Mouse (Mus musculus): ENCODE results near the gene Rnf208. TPM values are rescaled to one million over a fixed set of nuclear protein-coding genes. Genes with fewer than 3 reads are reported as not detected.

Gene Rnf208
- polyA plus RNA-seq, 1 experiment from 2014 or later, result 148 TPM

DNA sequence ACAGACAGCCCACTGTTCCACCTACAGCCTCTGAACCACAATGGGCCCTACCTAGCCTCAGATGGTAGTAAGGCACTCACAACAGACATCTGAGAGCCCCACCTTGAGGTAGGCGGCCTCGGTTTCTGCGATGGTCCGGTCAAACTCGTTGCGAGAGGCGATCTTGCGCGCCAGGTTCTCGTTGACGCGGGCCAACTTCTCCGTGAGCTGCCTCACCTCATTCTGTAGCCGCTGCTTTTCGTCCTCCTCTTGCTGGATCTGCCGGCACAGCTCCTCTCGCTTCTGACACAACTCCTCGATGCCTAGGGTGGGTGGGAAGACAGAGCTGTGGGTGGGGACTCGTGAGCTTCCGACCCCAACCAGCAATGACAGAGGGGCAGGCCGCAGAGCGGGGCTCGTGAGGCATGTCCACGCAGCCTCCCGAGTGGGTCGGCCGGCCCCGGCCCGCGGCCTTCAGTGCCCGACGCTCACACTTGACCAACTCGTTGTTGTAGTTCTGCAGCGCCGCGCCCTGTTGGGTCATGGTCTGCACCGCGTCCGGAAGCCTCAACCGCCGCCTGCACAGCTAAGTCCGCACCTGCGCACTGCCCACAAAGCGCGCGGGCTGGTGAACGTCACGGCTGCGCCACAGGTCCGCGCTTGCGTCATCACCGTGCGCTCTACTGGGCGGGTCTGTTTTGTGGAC, 29.9 kb downstream of the Rnf208 start, which contains the start of the genes Ssna1 and Anapc2:
Gene Ssna1 (minus strand): TSS at position 612 of the 685 bp plus-strand sequence.
Gene Anapc2 (plus strand): TSS at position 652 of the 685 bp plus-strand sequence.
- peak; percentile 95 for ATAC-seq (replicated peaks)
- H3K4me1 ChIP-seq, result peaks cover 41% of the 10 kb centered on the region
- H3K9me3 ChIP-seq, result no peaks in the 10 kb centered on the region
- no peaks in the 10 kb centered on the region for H3K27me3 ChIP-seq (replicated peaks)
- H3K4me3 ChIP-seq, result peak within 1 kb of the TSS; percentile 83
- peak within 1 kb of the TSS; percentile 83 for H3K27ac ChIP-seq
- under 1% methylated on average over 55 of the region's 55 CpGs for WGBS
- peak within 1 kb of the TSS; percentile 74 for H3K4me2 ChIP-seq
- H3K36me3 ChIP-seq (replicated peaks), result peaks cover 39% of the 10 kb centered on the region
- peak within 1 kb of the TSS; percentile 91 for H3K9ac ChIP-seq

DNA sequence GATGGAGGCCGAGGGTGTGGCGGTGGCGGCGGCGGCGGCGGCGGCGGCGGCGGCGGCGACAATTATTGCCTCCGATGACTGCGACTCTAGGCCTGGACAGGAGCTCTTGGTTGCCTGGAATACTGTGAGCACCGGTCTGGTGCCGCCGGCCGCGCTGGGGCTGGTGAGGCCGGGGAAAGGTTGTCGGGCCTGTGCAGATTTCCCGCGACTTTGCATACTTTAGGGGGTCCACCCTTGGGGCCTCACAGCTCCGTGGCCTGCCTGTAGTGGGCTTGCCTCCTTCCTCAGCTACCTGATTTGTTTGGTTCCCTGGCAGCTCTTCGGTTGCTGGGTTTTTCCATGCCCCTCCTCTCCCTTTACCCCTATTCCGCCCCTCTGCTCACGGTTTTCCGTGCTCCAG, 30.5 kb downstream of the Rnf208 start:
- Histone ChIP-seq H3K4me1 (peaks cover 36% of the 10 kb centered on the region), H3K36me3 (replicated peaks) (peaks cover 45% of the 10 kb centered on the region), H3K4me3 (peak overlapping the region; percentile 83), H3K27me3 (replicated peaks) (no peaks in the 10 kb centered on the region), H3K9ac (peak overlapping the region; percentile 91), H3K4me2 (peak overlapping the region; percentile 74), H3K9me3 (no peaks in the 10 kb centered on the region), H3K27ac (peak overlapping the region; percentile 83)
- under 1% methylated on average over 29 of the region's 29 CpGs for WGBS
- peak; percentile 79 for ATAC-seq (replicated peaks)

DNA sequence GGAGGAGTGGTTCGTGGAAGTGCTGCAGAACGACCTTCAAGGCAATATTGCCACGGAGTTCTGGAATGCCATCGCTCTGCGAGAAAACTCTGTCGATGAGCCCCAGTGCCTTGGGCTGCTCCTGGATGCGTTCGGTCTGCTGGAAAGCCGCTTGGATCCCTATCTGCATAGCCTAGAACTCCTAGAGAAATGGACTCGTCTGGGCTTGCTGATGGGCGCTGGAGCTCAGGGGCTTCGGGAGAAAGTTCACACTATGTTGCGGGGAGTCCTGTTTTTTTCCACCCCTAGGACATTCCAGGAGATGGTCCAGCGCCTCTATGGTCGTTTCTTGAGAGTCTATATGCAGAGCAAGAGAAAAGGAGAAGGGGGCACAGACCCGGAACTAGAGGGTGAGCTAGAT, 31.0 kb downstream of the Rnf208 start:
- Histone ChIP-seq H3K36me3 (replicated peaks) (peaks cover 47% of the 10 kb centered on the region), H3K27ac (peak overlapping the region; percentile 83), H3K9ac (peak overlapping the region; percentile 91), H3K4me3 (peak overlapping the region; percentile 83), H3K9me3 (no peaks in the 10 kb centered on the region), H3K4me2 (peak overlapping the region; percentile 74), H3K27me3 (replicated peaks) (no peaks in the 10 kb centered on the region), H3K4me1 (peaks cover 31% of the 10 kb centered on the region)
- 46% methylated on average over 16 of the region's 16 CpGs for WGBS
- ATAC-seq (replicated peaks), result no peak

DNA sequence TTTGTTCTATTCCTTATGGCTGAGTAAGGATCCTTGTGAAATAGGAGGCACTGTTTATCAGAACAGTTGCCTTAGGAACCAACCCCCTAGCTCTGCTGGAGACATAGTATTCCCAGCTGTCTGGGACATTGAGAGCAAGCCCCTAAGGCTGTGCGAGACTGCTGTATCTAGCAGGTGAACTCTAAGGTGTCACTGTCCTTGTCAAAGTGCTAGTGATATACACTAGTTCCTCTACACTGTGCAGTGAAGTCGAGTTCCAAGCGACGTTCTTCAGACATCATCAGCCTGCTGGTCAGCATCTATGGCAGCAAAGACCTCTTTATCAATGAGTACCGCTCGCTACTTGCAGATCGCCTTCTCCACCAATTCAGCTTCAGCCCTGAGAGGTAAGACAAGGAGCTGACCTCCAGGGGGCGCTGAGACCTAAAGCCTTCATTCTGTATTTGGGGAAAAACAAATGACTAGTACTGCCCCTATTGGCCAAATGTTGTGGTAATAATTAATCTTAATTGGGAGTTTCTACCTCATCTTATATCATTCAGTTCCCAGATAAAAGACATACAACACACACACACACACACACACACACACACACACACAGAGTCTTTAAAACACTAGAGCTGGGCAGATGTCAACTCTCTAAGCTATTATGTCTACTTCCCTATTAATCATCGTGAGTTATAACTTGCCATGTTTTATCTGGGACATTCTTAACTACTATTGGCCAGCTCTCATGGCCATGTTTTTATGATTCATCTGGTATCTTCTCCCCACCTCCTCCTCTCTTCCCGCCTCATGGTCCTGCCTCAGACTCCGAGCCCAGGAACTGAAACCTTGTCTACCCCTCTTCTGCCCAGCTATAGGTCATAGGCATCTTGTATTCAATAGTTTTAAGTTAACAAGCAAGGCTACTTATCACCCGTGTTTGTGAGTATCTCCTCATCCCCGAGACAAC, 37.1 kb downstream of the Rnf208 start:
- 63% methylated on average over 13 of the region's 13 CpGs for WGBS
- Histone ChIP-seq H3K4me3 (no peak overlapping the region), H3K9ac (no peak overlapping the region)

DNA sequence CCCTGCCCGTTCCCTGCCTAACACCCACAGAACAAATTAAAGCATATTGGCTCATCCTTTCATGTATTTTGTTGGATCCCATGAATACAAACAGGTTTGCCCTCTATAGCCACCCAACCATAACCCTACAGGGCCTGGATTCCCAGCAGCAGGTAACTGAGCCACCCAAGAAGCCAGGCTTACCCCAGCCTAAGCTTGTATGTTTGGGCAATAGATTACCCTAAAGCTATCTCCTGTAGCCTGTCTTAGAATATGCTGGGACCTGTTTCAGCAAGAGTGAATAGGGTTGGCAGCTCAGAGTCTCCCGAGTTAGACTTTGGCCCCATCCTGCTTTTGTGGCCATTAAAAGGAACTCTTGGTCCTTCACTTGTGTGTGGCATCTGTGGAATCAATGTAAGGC, 43.5 kb downstream of the Rnf208 start:
- no peak overlapping the region for H3K9ac ChIP-seq
- H3K9me3 ChIP-seq, result no peaks in the 10 kb centered on the region
- peaks cover 32% of the 10 kb centered on the region for H3K36me3 ChIP-seq (replicated peaks)
- H3K4me1 ChIP-seq, result peaks cover 16% of the 10 kb centered on the region
- H3K27me3 ChIP-seq (replicated peaks), result peaks cover 28% of the 10 kb centered on the region
- H3K4me3 ChIP-seq, result no peak overlapping the region
- no peak for ATAC-seq (replicated peaks)
- H3K27ac ChIP-seq, result no peak overlapping the region
- WGBS, result 95% methylated on average over 2 of the region's 2 CpGs
- H3K4me2 ChIP-seq, result no peak overlapping the region

More for the DNA sequence above, 37.1 kb downstream of the Rnf208 start:
- peak; percentile 41 for ATAC-seq (replicated peaks)
- peaks cover 60% of the 10 kb centered on the region for H3K36me3 ChIP-seq (replicated peaks)
- no peaks in the 10 kb centered on the region for H3K27me3 ChIP-seq (replicated peaks)
- H3K27ac ChIP-seq, result no peak overlapping the region
- peaks cover 2% of the 10 kb centered on the region for H3K4me1 ChIP-seq
- no peak overlapping the region for H3K4me2 ChIP-seq
- H3K9me3 ChIP-seq, result no peaks in the 10 kb centered on the region

DNA sequence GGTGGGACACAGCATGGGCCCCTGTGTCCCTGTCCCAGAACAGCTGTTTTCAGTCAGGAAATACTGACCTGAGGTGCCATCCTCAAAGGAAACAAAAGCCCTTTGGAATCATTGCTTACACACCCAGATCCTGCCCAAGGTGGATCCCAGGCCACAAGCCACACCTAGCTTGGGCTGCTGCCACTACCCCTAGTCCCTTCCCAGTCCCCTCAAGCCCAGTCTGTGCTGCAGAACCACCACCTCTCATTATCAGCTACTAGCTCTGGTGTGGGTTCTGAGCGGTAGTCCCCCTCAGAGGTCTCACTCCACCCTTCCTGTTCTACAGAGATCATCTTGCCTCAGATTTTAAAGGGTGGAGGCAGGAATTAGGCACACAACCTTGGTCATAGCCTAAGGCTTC, 44.3 kb downstream of the Rnf208 start:
- H3K9me3 ChIP-seq, result no peaks in the 10 kb centered on the region
- no peak overlapping the region for H3K27ac ChIP-seq
- H3K36me3 ChIP-seq (replicated peaks), result peaks cover 32% of the 10 kb centered on the region
- WGBS, result 84% methylated on average over 1 of the region's 1 CpGs
- peaks cover 23% of the 10 kb centered on the region for H3K4me1 ChIP-seq
- H3K27me3 ChIP-seq (replicated peaks), result peaks cover 36% of the 10 kb centered on the region
- H3K9ac ChIP-seq, result no peak overlapping the region
- H3K4me3 ChIP-seq, result no peak overlapping the region
- no peak for ATAC-seq (replicated peaks)
- no peak overlapping the region for H3K4me2 ChIP-seq

DNA sequence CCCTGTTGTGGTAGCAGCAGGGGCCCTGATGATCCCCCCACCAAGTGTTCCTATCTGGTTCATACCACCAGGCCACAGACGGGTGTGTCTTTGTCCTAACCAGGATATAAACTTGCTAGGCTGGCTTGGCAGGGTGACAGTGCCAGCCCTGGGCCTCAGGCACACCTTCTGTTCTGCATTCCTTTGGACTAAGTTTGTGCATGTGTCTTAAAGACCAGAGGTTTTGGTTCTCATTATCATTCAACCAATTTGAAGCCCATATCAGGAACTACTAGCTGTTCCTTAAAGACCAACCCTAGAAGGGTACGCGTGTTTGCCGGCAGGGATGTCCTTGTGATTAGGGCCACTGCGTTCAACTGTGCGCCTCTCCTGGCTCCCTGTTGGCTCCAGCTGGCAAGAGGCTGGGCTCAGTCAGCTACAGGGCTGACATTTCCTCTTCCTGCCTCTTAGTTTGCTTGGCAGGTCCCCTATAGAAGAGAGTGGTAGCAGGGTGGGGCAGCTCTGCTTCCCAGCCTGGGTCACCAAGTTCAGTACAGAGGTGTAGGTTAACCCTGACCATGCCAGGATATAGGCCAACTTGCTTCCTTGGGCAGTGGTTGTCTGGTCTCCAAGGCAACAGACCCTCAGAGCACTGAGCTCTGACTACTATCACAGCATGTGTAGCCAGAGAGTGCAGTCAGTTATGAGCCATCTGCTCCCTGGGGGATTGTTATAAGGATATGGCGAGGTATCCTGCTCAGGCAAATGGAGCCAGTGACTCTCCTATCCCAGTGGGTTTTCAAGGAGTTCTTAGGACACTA, 45.0 kb downstream of the Rnf208 start:
- no peaks in the 10 kb centered on the region for H3K9me3 ChIP-seq
- no peak overlapping the region for H3K27ac ChIP-seq
- H3K4me2 ChIP-seq, result no peak overlapping the region
- peaks cover 43% of the 10 kb centered on the region for H3K27me3 ChIP-seq (replicated peaks)
- H3K9ac ChIP-seq, result no peak overlapping the region
- ATAC-seq (replicated peaks), result no peak; the same call in 1 of the 2 replicates
- peaks cover 29% of the 10 kb centered on the region for H3K36me3 ChIP-seq (replicated peaks)
- peaks cover 27% of the 10 kb centered on the region for H3K4me1 ChIP-seq
- WGBS, result 52% methylated on average over 7 of the region's 7 CpGs
- no peak overlapping the region for H3K4me3 ChIP-seq

DNA sequence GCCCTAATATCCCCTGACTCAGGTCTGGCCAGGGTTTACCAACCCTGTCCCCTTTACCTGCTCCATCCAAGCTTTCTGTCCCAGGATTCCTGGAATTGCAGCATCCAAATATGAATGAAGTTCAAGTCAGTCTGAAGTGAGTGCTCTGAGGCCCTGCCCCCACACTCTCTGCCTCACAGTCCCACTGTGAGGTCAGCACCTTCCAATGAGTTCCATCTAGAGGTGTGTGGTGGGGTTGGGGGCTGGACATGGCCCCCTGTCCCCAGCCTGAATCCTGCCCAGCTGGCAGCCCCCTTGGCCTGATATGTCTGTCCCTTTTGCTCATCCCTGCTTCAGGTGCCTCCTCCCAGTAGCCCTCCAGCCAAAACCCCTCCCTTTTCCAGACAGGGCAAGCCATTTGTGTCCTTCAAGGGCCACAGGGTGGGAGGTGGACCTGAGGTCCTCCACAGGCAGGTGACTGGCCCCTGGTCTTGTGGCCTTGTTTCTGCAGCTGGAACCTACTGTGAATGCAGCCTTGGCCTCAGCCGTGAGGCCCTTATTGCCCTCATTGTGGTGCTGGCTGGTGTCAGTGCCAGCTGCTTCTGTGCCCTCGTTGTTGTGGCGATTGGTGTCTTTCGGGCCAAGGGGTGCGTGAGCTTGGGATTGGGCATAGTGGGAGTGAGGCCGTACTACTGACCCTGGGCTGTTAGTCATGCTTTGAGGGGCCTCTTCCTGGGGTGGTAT, 46.0 kb downstream of the Rnf208 start, which contains the start of gene Tmem210:
Gene Tmem210 (plus strand): TSS at position 219 of the 723 bp plus-strand sequence.
- Histone ChIP-seq H3K36me3 (replicated peaks) (peaks cover 20% of the 10 kb centered on the region), H3K9ac (no peak within 1 kb of the TSS), H3K4me1 (peaks cover 35% of the 10 kb centered on the region), H3K9me3 (no peaks in the 10 kb centered on the region), H3K4me2 (no peak within 1 kb of the TSS), H3K4me3 (no peak within 1 kb of the TSS), H3K27me3 (replicated peaks) (peaks cover 54% of the 10 kb centered on the region), H3K27ac (no peak within 1 kb of the TSS)
- WGBS, result 81% methylated on average over 6 of the region's 6 CpGs
- no peak for ATAC-seq (replicated peaks)

DNA sequence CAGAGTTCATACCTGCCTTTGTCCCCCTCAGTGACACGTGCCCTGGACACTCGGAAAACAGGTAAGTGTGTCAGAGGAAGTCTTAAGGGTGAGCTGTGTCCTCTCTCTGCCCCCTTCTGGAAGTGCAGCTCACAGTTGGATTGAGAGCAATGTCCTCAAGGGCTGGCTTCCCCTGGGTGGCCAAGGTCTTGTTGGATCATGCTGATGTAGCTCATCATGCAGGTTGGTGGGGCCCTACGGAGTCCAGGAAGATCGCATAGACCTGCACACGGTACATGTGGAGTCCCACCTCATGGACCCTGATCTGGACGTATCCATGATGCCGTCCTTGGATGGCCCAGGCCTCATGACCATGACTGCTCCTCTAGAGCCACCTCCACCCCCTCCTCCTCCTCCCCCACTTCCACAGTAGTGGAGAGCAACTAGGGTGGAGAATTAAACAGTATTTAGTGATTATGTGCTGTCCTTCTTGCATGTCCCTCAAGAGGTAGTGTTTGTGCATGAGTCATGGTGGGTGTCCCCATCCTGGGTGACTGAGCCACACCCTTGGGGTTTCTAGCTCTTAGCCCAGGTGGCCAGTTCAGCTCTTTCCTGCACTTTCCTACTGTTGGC, 46.8 kb downstream of the Rnf208 start:
- no peak overlapping the region for H3K9ac ChIP-seq
- peaks cover 35% of the 10 kb centered on the region for H3K4me1 ChIP-seq
- H3K4me2 ChIP-seq, result no peak overlapping the region
- no peak for ATAC-seq (replicated peaks)
- H3K27me3 ChIP-seq (replicated peaks), result peaks cover 61% of the 10 kb centered on the region
- H3K27ac ChIP-seq, result no peak overlapping the region
- 87% methylated on average over 7 of the region's 7 CpGs for WGBS
- peaks cover 17% of the 10 kb centered on the region; the same call in 1 of the 2 replicates for H3K36me3 ChIP-seq (replicated peaks)
- H3K4me3 ChIP-seq, result no peak overlapping the region
- H3K9me3 ChIP-seq, result no peaks in the 10 kb centered on the region

DNA sequence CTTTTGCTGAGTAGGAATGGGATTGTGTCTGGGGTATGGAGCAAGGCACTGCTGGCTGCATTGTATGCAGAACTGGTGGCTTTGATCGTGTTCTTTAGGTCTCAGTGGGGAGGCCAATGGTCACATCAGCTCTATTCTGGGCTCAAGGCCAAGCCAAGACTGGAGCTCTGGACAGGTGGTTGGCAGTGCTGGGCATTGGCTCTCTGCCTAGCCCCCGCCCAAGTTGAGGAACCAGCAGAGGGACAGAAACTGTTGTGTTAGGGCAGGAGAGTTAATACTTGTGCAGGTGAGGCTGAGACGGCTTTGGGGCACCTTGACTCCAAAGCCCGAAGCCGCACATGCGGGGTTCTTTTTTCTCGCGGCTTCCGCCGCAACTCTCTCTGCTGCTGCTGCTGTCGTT, 47.6 kb downstream of the Rnf208 start, which contains the start of gene Lrrc26:
Gene Lrrc26 (plus strand): TSS at position 265 of the 400 bp plus-strand sequence.
- no peaks in the 10 kb centered on the region for H3K9me3 ChIP-seq
- H3K27me3 ChIP-seq (replicated peaks), result peaks cover 69% of the 10 kb centered on the region
- H3K4me3 ChIP-seq, result peak within 1 kb of the TSS; percentile 27
- peak within 1 kb of the TSS; percentile 20 for H3K9ac ChIP-seq
- peak within 1 kb of the TSS; percentile 53 for H3K4me2 ChIP-seq
- H3K4me1 ChIP-seq, result peaks cover 35% of the 10 kb centered on the region
- no peak within 1 kb of the TSS for H3K27ac ChIP-seq
- H3K36me3 ChIP-seq (replicated peaks), result peaks cover 17% of the 10 kb centered on the region; the same call in 1 of the 2 replicates
- WGBS, result 7% methylated on average over 11 of the region's 11 CpGs
- no peak for ATAC-seq (replicated peaks)

Measured in midbrain, embryonic 15.5 days (tissue).